Mouse (Mus musculus): ENCODE measurements at regions not wholly inside any gene's neighbourhood (a gene's known extent, or its start where the extent isn't known, plus 50 kb on each side); places are given as distances from the start of the nearest gene placed in this dataset.

DNA sequence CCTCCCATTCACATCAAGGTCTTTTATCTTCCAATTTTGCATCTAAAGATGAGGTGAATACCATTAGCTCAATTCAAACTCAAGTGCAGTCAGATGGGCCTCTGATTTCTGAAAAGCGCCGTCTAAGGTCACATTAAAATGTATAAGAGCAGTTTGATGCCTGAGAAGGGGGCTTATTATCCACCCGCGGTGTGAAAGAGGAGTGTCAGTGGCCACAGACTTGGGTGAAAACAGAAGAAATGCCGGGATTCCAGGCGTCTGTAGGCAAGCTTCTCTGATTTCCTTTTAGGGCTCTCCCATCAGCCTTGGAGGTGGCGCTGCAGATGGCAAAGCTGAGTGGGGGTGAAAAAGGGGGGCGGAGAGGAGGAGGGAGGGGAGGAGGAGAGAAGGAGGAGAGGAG, 143.7 kb downstream of the Bcl11b start:
- TF ChIP-seq CTCF (IDR thresholded peaks at IDR 0.05; ENCODE audit: low read depth) (no peak), EP300 (optimal IDR thresholded peaks at IDR 0.05) (no peak)

Measured in stomach, postnatal 0 days (tissue).